Mouse (Mus musculus) ES-E14 (cell line): ENCODE measurements at regions not wholly inside any gene's neighbourhood (a gene's known extent, or its start where the extent isn't known, plus 50 kb on each side); places are given as distances from the start of the nearest gene placed in this dataset.

Experiments used
- ZC3H11A ChIP-seq: IDR thresholded peaks from 2 replicates; pipeline ENCODE4 v1.6.1; 2012; ENCODE audit warnings: low read depth, mild to moderate bottlenecking, inconsistent platforms, low read length, borderline replicate concordance
- ZNF384 ChIP-seq: IDR thresholded peaks from 2 replicates; pipeline ENCODE4 v1.6.1; 2012; ENCODE audit warnings: low read depth, low read length, inconsistent platforms

- TF ChIP-seq ZNF384, result no peak
- TF ChIP-seq ZC3H11A, result no peak
Measured at GRCm38 (mm10) chr13:51903324-51903939, 57.0 kb downstream of the Gadd45g start.
